Mouse (Mus musculus) ES-Bruce4 (cell line): ENCODE results near the gene Diras2.

ENCODE experiments used
- EP300 ChIP-seq: IDR thresholded peaks from 2 replicates; pipeline ENCODE4 v1.6.1; 2011; ENCODE audit warnings: low read depth, low read length; ENCODE audit not compliant: insufficient read depth
- POLR2A ChIP-seq: IDR thresholded peaks from one replicate; pipeline ENCODE4 v1.8.1; 2011; ENCODE audit warnings: low read length; ENCODE audit not compliant: insufficient read depth

- no peak for TF ChIP-seq POLR2A
- TF ChIP-seq EP300, result no peak
Measured at GRCm38 (mm10) chr13:52542036-52542526, 11.0 kb upstream of the Diras2 start.
